Mouse (Mus musculus) gonadal fat pad, adult 2 months (tissue): Measurements from ENCODE around the gene Numbl. TPM values are rescaled to one million over a fixed set of nuclear protein-coding genes. Genes with fewer than 3 reads are reported as not detected.
"Not testable (repeated sequence)": the region's sequence is repeated elsewhere in the genome, so short reads cannot be mapped to it uniquely, and the experiment has no call there.

Source experiments
- DNase-seq: peaks from one replicate; pipeline ENCODE4 v3.0.0-alpha.2; 2012; ENCODE audit warnings: low read depth
- polyA plus RNA-seq: library from polyadenylated mRNA; depleted of rRNA; stranded (reverse); fragments of >200 nt; gene quantifications from 2 replicates; pipeline ENCODE4 v1.2.3, GENCODE M21; 2012; rRNA removed

The Numbl gene
- 20.4 and 22.4 TPM in 2 replicates for polyA plus RNA-seq

GRCm38 (mm10) chr7:27258205-27258899 is at the start of gene Numbl:
Gene Numbl (plus strand): TSS chr7:27258433.
- DNase-seq = no peak

- no peak for DNase-seq
Measured at GRCm38 (mm10) chr7:27212626-27213025, 45.6 kb upstream of the Numbl start.

- DNase-seq = peak; percentile 90
Measured at GRCm38 (mm10) chr7:27218586-27218985, 39.6 kb upstream of the Numbl start.

GRCm38 (mm10) chr7:27219937-27220336 is 38.3 kb upstream of the Numbl start:
- DNase-seq = no peak

GRCm38 (mm10) chr7:27221939-27222338 is 36.3 kb upstream of the Numbl start:
- peak; percentile 77 for DNase-seq

- no peak for DNase-seq
Measured at GRCm38 (mm10) chr7:27222538-27222937, 35.7 kb upstream of the Numbl start.

DNA sequence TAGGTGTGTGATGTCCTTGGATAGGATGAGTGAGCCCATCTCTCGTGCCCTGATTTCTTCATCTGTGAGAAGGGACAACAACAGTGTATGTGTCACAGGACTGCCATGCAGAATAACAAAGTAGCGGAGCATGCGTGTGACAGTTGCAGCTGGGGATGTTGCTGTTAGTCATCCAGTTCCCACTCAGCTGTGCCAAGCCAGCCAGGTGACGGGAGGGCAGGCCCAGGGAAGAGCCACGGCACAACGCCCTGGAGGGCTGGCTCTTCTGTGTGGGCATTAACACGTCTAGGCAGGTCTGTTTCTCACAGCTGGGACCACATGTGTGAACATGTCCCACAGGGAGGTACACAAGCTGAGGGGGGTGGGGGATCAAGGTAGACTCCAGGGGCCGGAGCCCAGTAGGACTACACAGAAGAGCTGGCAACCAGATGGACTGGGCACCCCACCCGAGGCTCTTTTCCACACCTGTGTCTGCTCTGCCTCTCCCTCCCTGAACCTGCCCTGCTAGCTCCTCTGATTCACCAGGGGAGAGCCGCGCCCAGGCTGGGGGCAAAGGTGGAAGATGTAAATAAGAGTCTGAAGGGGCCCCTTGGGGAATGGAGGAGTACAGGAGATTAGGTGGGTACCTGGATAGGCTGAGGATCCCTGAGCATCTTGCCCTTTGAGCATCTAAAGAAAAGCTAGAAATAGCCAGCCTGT is 33.2 kb upstream of the Numbl start:
- DNase-seq = peak; percentile 91

DNA sequence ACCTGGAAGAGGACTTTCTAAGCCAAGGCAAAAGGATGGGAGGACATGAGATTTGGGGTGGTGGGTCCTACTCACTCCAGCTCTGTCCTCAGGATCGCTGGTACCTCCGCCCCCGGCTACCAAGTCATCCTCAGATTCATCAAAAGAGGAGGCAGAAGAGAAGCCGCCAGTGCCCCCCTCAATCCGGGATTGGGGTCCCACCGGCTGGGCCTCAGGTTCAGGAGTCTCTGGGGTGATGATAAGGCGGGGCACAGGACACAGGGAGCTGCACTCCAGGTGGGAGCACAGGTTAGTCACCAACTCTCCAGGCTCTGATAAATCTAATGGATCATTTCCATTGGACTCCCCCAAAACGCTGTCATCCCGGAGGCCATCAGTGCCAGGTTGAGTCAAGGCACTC is 31.0 kb upstream of the Numbl start:
- no peak for DNase-seq

- DNase-seq = no peak
Measured at GRCm38 (mm10) chr7:27227676-27228075, 30.6 kb upstream of the Numbl start.

- DNase-seq = peak; percentile 72
Measured at GRCm38 (mm10) chr7:27228281-27228821, 29.9 kb upstream of the Numbl start, which contains the start of gene Itpkc. Gene Itpkc (minus strand): TSS chr7:27228661.

DNA sequence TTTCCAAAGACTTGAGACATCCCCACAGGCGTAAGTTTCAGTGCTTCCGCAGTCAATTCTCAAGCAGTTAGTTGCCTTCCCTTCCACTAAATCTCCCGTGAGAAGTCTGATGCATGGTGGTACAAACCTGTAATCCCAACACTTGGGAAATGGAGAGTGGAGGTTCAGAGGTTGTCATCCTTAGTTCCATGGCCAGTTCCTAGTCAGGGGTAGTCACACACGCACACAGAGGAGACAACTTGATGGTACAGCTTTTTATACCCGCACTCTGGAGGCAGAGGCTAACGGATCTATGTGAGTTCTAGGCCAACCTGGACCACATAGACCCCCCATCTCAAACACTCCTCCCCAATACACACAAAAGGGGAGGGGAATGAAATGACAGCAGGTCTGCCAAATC is 29.4 kb upstream of the Numbl start:
- DNase-seq = no peak

- no peak for DNase-seq
Measured at GRCm38 (mm10) chr7:27230781-27231180, 27.5 kb upstream of the Numbl start.

DNA sequence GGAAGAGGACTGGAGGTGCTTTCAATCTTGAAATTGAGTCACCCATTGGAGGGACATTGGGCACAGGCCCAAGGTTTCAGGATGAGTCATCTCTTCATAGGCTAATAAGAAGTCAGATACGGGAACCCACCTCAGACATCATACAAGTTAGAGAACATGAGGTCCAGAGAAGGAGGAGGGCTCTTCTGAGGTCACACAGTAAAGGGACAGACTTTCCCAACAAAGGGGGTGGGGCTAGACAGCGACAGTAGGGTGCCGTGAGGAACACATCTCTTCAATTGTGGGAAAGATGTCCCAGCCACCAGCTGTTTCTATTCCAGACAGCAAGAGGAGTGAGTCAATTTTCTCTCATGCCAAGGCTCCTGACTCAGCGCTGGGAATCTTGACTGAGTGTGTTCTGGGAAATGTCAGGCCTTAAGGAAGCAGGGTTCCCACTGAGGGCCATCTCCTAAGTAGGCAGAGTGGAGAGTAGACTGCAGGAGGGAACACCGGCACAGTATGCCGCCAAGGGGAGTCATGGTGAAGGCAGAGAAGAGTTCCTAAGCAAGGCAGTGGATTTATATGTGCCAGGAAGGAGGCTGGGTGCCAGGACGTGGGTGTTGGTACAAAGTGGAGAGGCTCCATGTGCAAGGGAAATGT is 26.4 kb upstream of the Numbl start:
- no peak for DNase-seq

DNA sequence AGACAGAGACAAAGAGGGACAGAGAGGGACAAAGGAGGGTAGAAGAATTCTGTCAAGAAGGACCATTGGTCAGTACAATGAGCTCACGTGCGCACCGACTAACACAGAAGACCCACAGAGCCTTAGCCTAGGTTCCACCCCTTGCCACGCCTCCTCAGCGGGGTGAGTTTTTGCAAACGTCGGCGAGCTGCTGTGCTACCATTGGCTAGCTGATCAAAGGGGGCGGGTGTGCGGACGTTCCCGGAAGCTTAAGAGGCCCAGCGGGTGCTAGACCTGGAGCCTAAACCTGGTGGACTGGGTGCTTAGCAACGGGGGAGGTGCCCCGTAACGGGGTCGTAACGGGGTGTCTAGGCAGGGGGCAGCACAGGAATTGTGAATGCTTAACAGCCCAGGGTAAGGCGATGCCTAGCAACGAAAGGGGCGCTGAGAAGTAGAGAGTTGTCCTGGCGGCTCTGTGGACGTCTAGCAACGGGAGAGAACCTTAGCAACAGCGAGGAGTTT is 25.4 kb upstream of the Numbl start, which contains the start of gene Coq8b:
Gene Coq8b (plus strand): TSS at position 243 of the 501 bp plus-strand sequence.
- peak; percentile 79 for DNase-seq

- no peak for DNase-seq
Measured at GRCm38 (mm10) chr7:27233300-27233699, 24.9 kb upstream of the Numbl start.

DNA sequence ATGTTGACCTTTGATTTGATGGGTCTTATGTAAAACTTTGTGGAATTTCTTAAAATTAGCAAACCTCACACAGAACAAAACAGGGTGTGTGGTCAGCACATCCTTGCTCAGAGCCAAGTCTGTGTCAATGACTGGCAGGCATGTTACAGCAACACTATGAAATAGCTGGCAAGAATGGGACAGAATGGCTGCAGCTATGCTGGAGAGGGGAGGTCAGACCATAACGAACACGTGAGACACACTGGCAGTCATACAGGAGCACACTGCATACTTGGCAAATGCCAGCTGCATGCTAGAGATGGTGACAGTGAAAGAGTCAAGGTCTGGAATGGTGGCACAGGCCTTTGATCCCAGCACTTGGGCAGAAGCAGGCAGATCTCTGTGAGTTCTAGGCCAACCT is 22.5 kb upstream of the Numbl start:
- DNase-seq = peak; percentile 73

GRCm38 (mm10) chr7:27237527-27237926 is 20.7 kb upstream of the Numbl start:
- no peak for DNase-seq

DNA sequence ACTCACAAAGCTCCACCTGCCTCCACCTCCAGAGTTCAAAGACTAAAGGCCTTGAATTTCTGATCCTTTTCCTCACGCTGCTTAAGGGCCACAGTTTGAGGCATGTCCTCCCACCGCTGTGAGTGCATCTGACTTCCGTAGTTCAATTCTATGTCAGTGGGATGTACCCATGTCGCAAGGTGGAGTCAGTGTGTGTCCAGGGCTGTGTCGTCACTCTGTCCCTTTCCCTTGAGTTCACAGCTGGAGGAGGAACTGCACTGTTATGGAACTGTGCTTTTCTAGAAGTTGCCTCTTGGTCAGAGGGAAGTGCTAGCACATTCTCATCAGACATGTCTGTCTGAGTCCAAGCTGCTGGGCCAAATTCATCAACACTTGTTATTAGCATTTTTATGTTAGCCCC is 19.7 kb upstream of the Numbl start:
- DNase-seq = no peak

DNA sequence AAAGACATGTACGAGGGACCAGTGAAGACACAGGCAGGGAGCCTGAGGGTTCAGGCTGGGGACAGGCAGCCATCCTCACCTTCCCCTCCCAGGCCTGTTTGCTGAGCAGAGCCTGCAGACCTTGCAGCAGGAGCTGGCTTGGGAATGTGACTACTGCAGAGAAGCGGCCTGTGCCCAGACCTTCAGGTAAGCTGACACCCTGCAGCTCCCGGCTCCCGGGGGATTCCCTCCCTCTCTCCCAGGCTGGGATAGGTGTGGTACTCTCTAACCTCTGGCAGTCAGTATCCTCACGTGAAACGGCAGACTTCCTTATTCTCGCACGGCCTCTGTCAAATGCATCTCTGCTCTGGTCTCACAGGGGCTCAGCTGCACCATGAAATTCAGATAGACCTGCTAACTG is 15.0 kb upstream of the Numbl start:
- no peak for DNase-seq

- DNase-seq = not testable (repeated sequence)
Measured at GRCm38 (mm10) chr7:27244088-27244487, 14.1 kb upstream of the Numbl start.

GRCm38 (mm10) chr7:27249146-27249545 is 9.1 kb upstream of the Numbl start:
- no peak for DNase-seq

- no peak for DNase-seq
Measured at GRCm38 (mm10) chr7:27249928-27250327, 8.3 kb upstream of the Numbl start.
